Mouse (Mus musculus): ENCODE data around the gene Ctdsp2.

Ctdsp2 gene

GRCm38 (mm10) chr10:126978277-126978994 lies at the start of gene Ctdsp2:
TSS of gene Ctdsp2 (plus strand) at chr10:126978717.
- peak; percentile 100 for DNase-seq

- DNase-seq, result peak; percentile 99
Observed at GRCm38 (mm10) chr10:126928819-126929206, 49.7 kb upstream of the Ctdsp2 start.

GRCm38 (mm10) chr10:126929543-126929942 lies 49.0 kb upstream of the Ctdsp2 start:
- peak; percentile 91 for DNase-seq

GRCm38 (mm10) chr10:126930270-126931121 lies 48.0 kb upstream of the Ctdsp2 start:
- peak; percentile 95 for DNase-seq

GRCm38 (mm10) chr10:126931123-126931759 lies 47.3 kb upstream of the Ctdsp2 start:
- peak; percentile 96 for DNase-seq

- peak; percentile 93 for DNase-seq
Observed at GRCm38 (mm10) chr10:126931760-126932139, 46.8 kb upstream of the Ctdsp2 start.

GRCm38 (mm10) chr10:126934561-126934960 lies 44.0 kb upstream of the Ctdsp2 start:
- DNase-seq, result no peak

- DNase-seq, result no peak
Observed at GRCm38 (mm10) chr10:126935121-126935520, 43.4 kb upstream of the Ctdsp2 start.

- no peak for DNase-seq
Observed at GRCm38 (mm10) chr10:126935556-126936381, 42.7 kb upstream of the Ctdsp2 start.

- DNase-seq, result peak; percentile 94
Observed at GRCm38 (mm10) chr10:126940949-126941348, 37.6 kb upstream of the Ctdsp2 start.

- no peak for DNase-seq
Observed at GRCm38 (mm10) chr10:126945531-126945930, 33.0 kb upstream of the Ctdsp2 start.

- DNase-seq, result no peak
Observed at GRCm38 (mm10) chr10:126949824-126950223, 28.7 kb upstream of the Ctdsp2 start.

GRCm38 (mm10) chr10:126950572-126950971 lies 27.9 kb upstream of the Ctdsp2 start:
- DNase-seq, result no peak

GRCm38 (mm10) chr10:126952375-126952774 lies 26.1 kb upstream of the Ctdsp2 start:
- DNase-seq, result no peak

- DNase-seq, result no peak
Observed at GRCm38 (mm10) chr10:126953029-126953471, 25.5 kb upstream of the Ctdsp2 start.

- DNase-seq, result no peak
Observed at GRCm38 (mm10) chr10:126956692-126957358, 21.7 kb upstream of the Ctdsp2 start.

GRCm38 (mm10) chr10:126957359-126958107 lies 21.0 kb upstream of the Ctdsp2 start:
- DNase-seq, result peak; percentile 97

- DNase-seq, result no peak
Observed at GRCm38 (mm10) chr10:126960496-126960895, 18.0 kb upstream of the Ctdsp2 start.

- peak; percentile 98 for DNase-seq
Observed at GRCm38 (mm10) chr10:126961757-126962156, 16.8 kb upstream of the Ctdsp2 start.

- DNase-seq, result peak; percentile 98
Observed at GRCm38 (mm10) chr10:126962271-126962965, 16.1 kb upstream of the Ctdsp2 start.

GRCm38 (mm10) chr10:126962966-126963330 lies 15.6 kb upstream of the Ctdsp2 start:
- DNase-seq, result peak; percentile 96
